Comparison of ENCODE assay signal across 8 mouse cellular contexts in the genomic region with DNA sequence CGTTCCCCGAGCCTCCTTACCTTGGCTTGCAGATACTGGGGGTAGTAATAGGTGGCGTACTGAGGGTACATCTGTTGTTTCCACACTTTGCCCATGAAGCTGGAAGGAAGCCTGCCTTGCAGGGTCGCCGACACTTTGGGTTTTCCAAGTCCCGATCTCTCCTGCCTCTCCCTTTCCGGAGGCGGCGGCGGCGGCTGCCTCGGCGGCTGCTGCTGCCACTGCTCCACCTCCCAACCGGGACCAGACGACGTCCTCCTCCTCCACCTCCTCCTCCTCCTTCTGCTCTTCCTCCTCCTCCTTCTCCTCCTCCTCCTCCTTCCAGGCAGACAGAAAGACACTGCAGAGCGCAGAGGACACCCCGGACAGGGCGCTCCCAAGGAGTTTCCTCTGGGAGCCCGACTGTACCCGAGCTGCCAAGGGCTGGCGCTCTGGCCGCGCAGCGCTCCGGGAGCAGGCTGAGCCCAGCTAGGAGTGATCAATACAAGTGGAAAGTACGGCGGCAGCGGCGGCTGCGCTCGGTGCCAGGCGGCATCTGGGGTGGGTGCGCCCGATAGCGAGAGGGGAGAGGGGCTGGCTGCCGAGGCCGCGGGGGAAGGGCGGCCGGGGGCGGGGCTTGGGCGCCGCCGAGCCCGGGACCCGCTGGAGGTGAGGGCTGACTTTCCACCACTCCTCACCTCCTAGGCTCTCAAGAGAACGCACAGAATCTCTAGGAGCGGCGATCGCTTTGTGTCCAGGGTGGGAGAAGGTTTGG. TPM values are rescaled to one million over a fixed set of nuclear protein-coding genes. Genes with fewer than 3 reads are reported as not detected.
DNase-seq lines count a peak whose midpoint lies in the region; ATAC-seq and TF ChIP-seq lines count a peak whose summit lies in the region.

TSS of gene Rbms1 (minus strand) at position 522 of the 751 bp plus-strand sequence.

- peak in 1 of 2 experiments; percentile 34; a peak in 1 of 4 replicates for ATAC-seq in hematopoietic stem cell, adult 5-6 weeks (replicated peaks in 1 of 2; ENCODE audit: insufficient read depth in 1 of 2, low FRiP score in 2 of 2, low TSS enrichment in 1 of 2, low read depth in 1 of 2, poor library complexity in 2 of 2, severe bottlenecking in 2 of 2)
- ATAC-seq in neutrophil, adult 5-6 weeks (ENCODE audit: extremely low read depth, insufficient number of reproducible peaks, low FRiP score, poor library complexity, severe bottlenecking): no peak

- DNase-seq in MEL (ENCODE audit: low read depth, low spot score): no peak
- DNase-seq in cerebellum, adult 9-10 months: peak; percentile 15
- peak; percentile 21 to 55 for DNase-seq in frontal cortex, adult 2 months (ENCODE audit: extremely low spot score in 1 of 2, low spot score in 1 of 2)
- peak; percentile 22 to 44 for DNase-seq in layer of hippocampus, adult 8-10 months (ENCODE audit: low spot score in 2 of 2)
- peak; percentile 81 for DNase-seq in lung, adult 2 months
- DNase-seq in thymus, postnatal 25 days: peak; percentile 34

- no peaks in the 10 kb centered on the region; a peak in 1 of 4 replicates for H3K27me3 ChIP-seq in MEL (ENCODE audit: control insufficient read depth in 1 of 2, insufficient read depth in 2 of 2, low read length in 2 of 2)

- no peak for TF ChIP-seq POLR2A in MEL (IDR thresholded peaks at IDR 0.05; ENCODE audit: control insufficient read depth in 1 of 2, insufficient read depth in 1 of 2, low read depth in 1 of 2, low read length in 2 of 2, poor library complexity in 1 of 2)
- peak; percentile 76; the same call in 1 of the 2 replicates for TF ChIP-seq POLR2A in lung, adult 2 months (IDR thresholded peaks at IDR 0.05; ENCODE audit: borderline replicate concordance, extremely low read depth, low read depth, low read length)

- under 1% methylated on average over 51 of the region's 51 CpGs for WGBS in lung, adult 2 months

- no peaks in the 10 kb centered on the region for H3K79me2 ChIP-seq in MEL (ENCODE audit: control insufficient read depth, insufficient read depth, low read length, poor library complexity)

- TF ChIP-seq CTCF in MEL (IDR thresholded peaks at IDR 0.05 in 2 of 3, conservative IDR thresholded peaks at IDR 0.05 in 1 of 3; ENCODE audit: control insufficient read depth in 1 of 3, insufficient read depth in 1 of 3, low read depth in 2 of 3, low read length in 3 of 3, poor library complexity in 1 of 3, severe bottlenecking in 1 of 3): no peak
- TF ChIP-seq CTCF in lung, adult 2 months (IDR thresholded peaks at IDR 0.05; ENCODE audit: insufficient read depth, low read length): no peak

- no peak within 1 kb of the TSS for H3K4me3 ChIP-seq in MEL (ENCODE audit: control insufficient read depth in 1 of 2, insufficient read depth in 1 of 2, low read depth in 2 of 2, low read length in 2 of 2)
- peak within 1 kb of the TSS; percentile 94 for H3K4me3 ChIP-seq in lung, adult 2 months (replicated peaks; ENCODE audit: extremely low read depth, low read depth, low read length)

- no peak for TF ChIP-seq EP300 in MEL (IDR thresholded peaks at IDR 0.05; ENCODE audit: low read depth in 1 of 2, low read length in 2 of 2)

- no peak for TF ChIP-seq RAD21 in MEL (IDR thresholded peaks at IDR 0.05; ENCODE audit: low read depth, low read length)

- no peak within 1 kb of the TSS for H3K27ac ChIP-seq in MEL (ENCODE audit: control insufficient read depth, low read depth, low read length)

- no peaks in the 10 kb centered on the region for H3K4me1 ChIP-seq in MEL (ENCODE audit: control insufficient read depth in 1 of 2, insufficient read depth in 2 of 2, low read length in 2 of 2)
- peaks cover 8% of the 10 kb centered on the region for H3K4me1 ChIP-seq in lung, adult 2 months (ENCODE audit: control insufficient read depth, insufficient read depth, low read length)

- H3K9me3 ChIP-seq in MEL (replicated peaks; ENCODE audit: insufficient read depth, low read length): no peaks in the 10 kb centered on the region

- H3K36me3 ChIP-seq in MEL (ENCODE audit: control insufficient read depth in 1 of 2, insufficient read depth in 2 of 2, low read length in 2 of 2): no peaks in the 10 kb centered on the region

- H3K9ac ChIP-seq in MEL (ENCODE audit: control insufficient read depth, low read depth, low read length, poor library complexity, severe bottlenecking): no peak within 1 kb of the TSS

TF ChIP-seq in MEL, 35 proteins besides CTCF, POLR2A, EP300 and RAD21:
- TF ChIP-seq MXI1 (IDR thresholded peaks at IDR 0.05; ENCODE audit: low read depth, low read length) (no peak), E2F4 (IDR thresholded peaks at IDR 0.05; ENCODE audit: borderline replicate concordance, low read depth, low read length) (no peak), ELF1 (IDR thresholded peaks at IDR 0.05; ENCODE audit: low read depth, low read length) (no peak), NELFE (IDR thresholded peaks at IDR 0.05; ENCODE audit: low read depth, low read length) (no peak), UBTF (IDR thresholded peaks at IDR 0.05; ENCODE audit: borderline replicate concordance, insufficient read depth, low read depth, low read length) (no peak), GATA1 (IDR thresholded peaks at IDR 0.05; ENCODE audit: low read depth, low read length) (no peak), ZNF384 (IDR thresholded peaks at IDR 0.05; ENCODE audit: low read depth, low read length) (no peak)

RNA-seq across cellular contexts. Expression of gene Rbms1, which starts in this region (rescaled TPM):
- total RNA-seq in MEL (2012; rRNA removed): 10.1 and 10.3 TPM in 2 replicates
- polyA plus RNA-seq in MEL (2012; ENCODE audit: insufficient read depth in 1 of 2, insufficient read length in 2 of 2, low read depth in 1 of 2, low replicate concordance in 2 of 2, missing spikeins in 1 of 2): 10 to 100 TPM in 1 of 2 experiments, not detected in 1; 27.4 TPM
- 15.9 and 16.0 TPM in 2 replicates for polyA plus RNA-seq in frontal cortex, adult 2 months (2012; rRNA removed)
- total RNA-seq in hematopoietic stem cell, adult 5-6 weeks (2017): 19.8 and 20.6 TPM in 2 replicates
- 10 to 100 TPM; 12.5 to 16.6 (median 13.3) TPM for total RNA-seq in layer of hippocampus, adult 8-10 months (2022)
- polyA plus RNA-seq in lung, adult 2 months (2012; rRNA removed): 252 and 262 TPM in 2 replicates
- total RNA-seq in neutrophil, adult 5-6 weeks (2017): 122 and 137 TPM in 2 replicates
